Mouse (Mus musculus) stomach, postnatal 0 days (tissue): ENCODE data around the gene Abhd17b. TPM values are rescaled to one million over a fixed set of nuclear protein-coding genes. Genes with fewer than 3 reads are reported as not detected.

ENCODE experiments used
- ATAC-seq: fragments of 200-750 bp; cut with Nextera tagmentation; 2 replicates; pipeline ENCODE4 v1.8.0; 2017; ENCODE audit not compliant: low FRiP score, low TSS enrichment
- DNase-seq: peaks from one replicate; pipeline ENCODE4 v3.0.0-alpha.2; 2016; ENCODE audit warnings: low spot score
- H3K27ac ChIP-seq: fragments of 300-500 bp; sonication (generic); replicated peaks from 2 replicates; pipeline ENCODE4 v1.5.1; 2014; ENCODE audit warnings: mild to moderate bottlenecking, control low read depth
- H3K27me3 ChIP-seq: fragments of 300-500 bp; sonication (generic); 2 replicates; pipeline ENCODE4 v1.6.1; 2014; ENCODE audit warnings: low read length; ENCODE audit not compliant: control insufficient read depth, insufficient read depth
- H3K36me3 ChIP-seq: fragments of 300-500 bp; sonication (generic); 2 replicates; pipeline ENCODE4 v1.6.1; 2014; ENCODE audit warnings: low read length, mixed read lengths; ENCODE audit not compliant: control insufficient read depth, insufficient read depth
- H3K4me1 ChIP-seq: fragments of 300-500 bp; sonication (generic); replicated peaks from 2 replicates; pipeline ENCODE4 v1.6.1; 2014; ENCODE audit warnings: antibody characterized with exemption; ENCODE audit not compliant: control insufficient read depth, insufficient read depth
- H3K4me2 ChIP-seq: fragments of 300-500 bp; sonication (generic); replicated peaks from 2 replicates; pipeline ENCODE4 v1.6.1; 2014; ENCODE audit warnings: low read depth, mild to moderate bottlenecking, control low read depth, moderate library complexity
- H3K4me3 ChIP-seq: fragments of 300-500 bp; sonication (generic); 2 replicates; pipeline ENCODE4 v1.5.1; 2014; ENCODE audit warnings: low read depth, low read length, control low read depth
- H3K9ac ChIP-seq: fragments of 300-500 bp; sonication (generic); 2 replicates; pipeline ENCODE4 v1.6.1; 2014; ENCODE audit warnings: mild to moderate bottlenecking, low read length, control low read depth, mixed read lengths
- H3K9me3 ChIP-seq: fragments of 300-500 bp; sonication (generic); 2 replicates; pipeline ENCODE4 v1.6.1; 2016; ENCODE audit warnings: low read length; ENCODE audit not compliant: control insufficient read depth
- CTCF ChIP-seq: IDR thresholded peaks from 2 replicates; pipeline ENCODE4 v1.5.1; 2016; ENCODE audit warnings: antibody characterized with exemption, low read depth, mild to moderate bottlenecking, moderate library complexity
- EP300 ChIP-seq: optimal IDR thresholded peaks from 2 replicates; pipeline ENCODE3; 2016; ENCODE audit warnings: antibody characterized with exemption
- WGBS: fragments of 180-500 bp; shearing (Covaris S2); extraction: QIAGEN DNeasy Blood & Tissue Kit; methylation state at CpG from one replicate; pipeline ENCODE4 v1.1.7; 2014; 5-methylcytosine and 5-hydroxymethylcytosine counted together
- polyA plus RNA-seq: library from polyadenylated mRNA; unstranded; fragments of >200 nt; fragmentation: Nextera tagmentation; extraction: Ambion mirVana; gene quantifications from 2 replicates; pipeline ENCODE4 v1.2.1, GENCODE M21; 2015

The Abhd17b gene
- polyA plus RNA-seq, 1 experiment from 2014 or later: 19.3 TPM

DNA sequence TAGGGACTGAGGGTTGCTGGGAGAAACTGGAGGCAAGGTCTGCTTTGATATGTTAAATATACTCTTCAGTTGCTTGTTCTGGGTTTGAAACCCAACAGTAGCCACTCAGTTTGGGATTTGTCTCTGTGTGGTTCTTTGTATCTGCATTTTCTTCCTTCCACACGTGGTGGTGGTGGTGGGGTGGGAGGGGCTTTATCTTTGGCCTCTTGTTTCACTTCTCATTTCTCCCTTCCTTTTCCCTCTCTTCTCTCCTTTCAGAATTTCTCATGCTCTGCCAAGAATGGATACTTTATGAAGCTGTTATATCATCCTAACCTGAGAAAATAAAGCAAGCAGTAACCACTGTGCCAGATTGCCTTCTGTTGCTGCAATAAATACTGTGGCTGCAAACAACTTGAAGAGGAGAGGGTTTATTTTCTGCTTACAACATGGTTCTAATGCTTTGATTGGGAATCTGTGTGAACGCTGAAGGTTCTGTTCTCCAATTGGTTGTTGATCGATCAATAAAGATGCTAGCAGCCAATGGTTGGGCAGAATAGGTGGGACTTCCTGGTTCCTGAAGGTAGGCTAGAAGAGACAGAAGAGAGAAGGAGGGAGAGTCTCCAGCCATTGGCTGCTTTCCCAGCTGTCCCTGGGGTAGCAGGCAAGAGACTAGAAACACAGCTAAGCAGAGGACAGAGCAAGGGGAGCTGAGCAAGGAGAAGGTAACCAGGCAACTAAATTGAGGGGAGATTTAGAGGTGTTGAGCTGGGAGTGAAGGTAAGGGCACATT is 60.5 kb downstream of the Abhd17b start:
- H3K36me3 ChIP-seq: no peaks in the 10 kb centered on the region
- H3K4me1 ChIP-seq: no peaks in the 10 kb centered on the region
- H3K27ac ChIP-seq: no peak overlapping the region
- H3K27me3 ChIP-seq: no peaks in the 10 kb centered on the region
- H3K4me2 ChIP-seq: no peak overlapping the region
- WGBS: 70% methylated on average over 3 of the region's 3 CpGs
- H3K4me3 ChIP-seq: no peak overlapping the region
- ATAC-seq (no peak), DNase-seq (no peak)
- H3K9me3 ChIP-seq: no peaks in the 10 kb centered on the region
- H3K9ac ChIP-seq: no peak overlapping the region
- TF ChIP-seq CTCF (no peak), EP300 (no peak)

GRCm38 (mm10) chr19:21714278-21714883 is 61.4 kb downstream of the Abhd17b start:
- Histone ChIP-seq H3K9me3 (no peaks in the 10 kb centered on the region), H3K27ac (no peak overlapping the region), H3K27me3 (no peaks in the 10 kb centered on the region), H3K4me3 (no peak overlapping the region), H3K9ac (no peak overlapping the region), H3K4me2 (no peak overlapping the region), H3K36me3 (no peaks in the 10 kb centered on the region), H3K4me1 (no peaks in the 10 kb centered on the region)
- 60% methylated on average over 10 of the region's 10 CpGs for WGBS
- no peak for TF ChIP-seq EP300
- TF ChIP-seq CTCF: no peak
- ATAC-seq: no peak
- DNase-seq: no peak

DNA sequence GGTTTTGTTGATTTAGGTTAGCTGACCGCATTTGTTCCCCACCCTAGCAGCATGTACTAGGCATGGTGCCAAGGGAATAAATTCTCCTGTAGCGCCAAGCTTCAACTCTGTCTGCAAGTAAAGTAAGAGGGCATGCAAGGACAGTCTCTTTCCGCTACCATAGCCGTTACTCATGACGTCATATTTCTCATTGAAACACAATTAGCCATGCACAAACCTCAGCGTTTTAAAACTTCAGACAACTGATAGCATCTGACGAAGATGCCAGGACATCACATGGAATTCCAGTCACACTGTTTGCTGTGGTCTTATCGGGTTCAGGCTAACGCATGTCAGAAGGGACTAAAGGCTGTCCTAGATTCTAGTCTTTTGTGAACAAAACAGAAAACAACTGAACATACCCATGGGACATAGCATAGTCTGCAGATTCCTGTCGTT is 62.0 kb downstream of the Abhd17b start:
- Histone ChIP-seq H3K9ac (no peak overlapping the region), H3K4me3 (no peak overlapping the region), H3K4me1 (no peaks in the 10 kb centered on the region), H3K27ac (no peak overlapping the region), H3K9me3 (no peaks in the 10 kb centered on the region), H3K36me3 (no peaks in the 10 kb centered on the region), H3K27me3 (no peaks in the 10 kb centered on the region), H3K4me2 (no peak overlapping the region)
- TF ChIP-seq EP300: no peak
- no peak for TF ChIP-seq CTCF
- no peak for DNase-seq
- 48% methylated on average over 10 of the region's 10 CpGs for WGBS
- ATAC-seq: no peak

DNA sequence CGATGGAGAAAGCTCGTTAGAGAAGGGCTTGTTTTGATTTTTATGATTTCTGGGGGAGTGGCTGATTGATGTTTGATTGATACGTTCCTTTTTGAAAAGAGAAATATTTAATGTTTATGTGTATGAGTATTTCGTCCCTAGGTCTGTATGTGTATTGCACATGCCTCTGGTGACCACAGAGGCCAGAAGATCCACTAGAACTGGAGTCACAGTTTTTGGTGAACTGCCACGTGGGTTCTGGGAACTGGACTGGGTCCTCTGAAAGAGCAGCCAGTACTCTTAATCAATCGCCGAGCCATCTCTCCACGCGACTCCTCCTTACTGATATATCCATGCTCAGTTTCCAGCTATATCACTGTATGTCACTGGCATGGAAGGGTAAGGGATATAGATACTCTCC is 62.5 kb downstream of the Abhd17b start:
- Histone ChIP-seq H3K9me3 (no peaks in the 10 kb centered on the region), H3K4me3 (no peak overlapping the region), H3K9ac (no peak overlapping the region), H3K36me3 (no peaks in the 10 kb centered on the region), H3K27me3 (no peaks in the 10 kb centered on the region), H3K4me1 (no peaks in the 10 kb centered on the region), H3K4me2 (no peak overlapping the region), H3K27ac (no peak overlapping the region)
- no peak for ATAC-seq
- WGBS: 76% methylated on average over 9 of the region's 9 CpGs
- TF ChIP-seq EP300: no peak
- no peak for TF ChIP-seq CTCF
- no peak for DNase-seq

GRCm38 (mm10) chr19:21716456-21716855 is 63.5 kb downstream of the Abhd17b start:
- no peak overlapping the region for H3K4me3 ChIP-seq
- TF ChIP-seq CTCF: no peak
- TF ChIP-seq EP300: no peak
- H3K27me3 ChIP-seq: no peaks in the 10 kb centered on the region
- H3K36me3 ChIP-seq: no peaks in the 10 kb centered on the region
- no peaks in the 10 kb centered on the region for H3K9me3 ChIP-seq
- H3K9ac ChIP-seq: no peak overlapping the region
- WGBS: 63% methylated on average over 3 of the region's 3 CpGs
- no peak overlapping the region for H3K27ac ChIP-seq
- DNase-seq: no peak
- H3K4me1 ChIP-seq: no peaks in the 10 kb centered on the region
- ATAC-seq: no peak
- no peak overlapping the region for H3K4me2 ChIP-seq

DNA sequence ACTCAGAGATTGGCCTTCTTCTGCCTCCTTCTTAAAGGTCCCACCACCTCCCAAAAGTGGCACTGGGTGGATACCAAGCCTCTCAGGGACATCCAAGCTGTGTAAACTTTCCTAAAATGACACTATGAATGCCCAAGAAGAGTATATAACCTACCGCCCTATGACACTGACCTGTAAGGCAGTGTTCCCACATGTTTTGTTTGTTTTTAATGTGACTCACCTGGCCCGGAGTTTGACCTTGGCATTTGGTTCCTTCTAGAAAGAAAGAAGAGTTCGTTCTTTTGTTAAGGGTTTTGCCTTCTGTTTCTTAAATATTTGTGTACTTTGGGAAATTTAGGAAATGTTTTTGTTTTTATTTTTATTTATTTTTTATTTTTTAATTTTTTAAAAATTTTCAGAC is 66.2 kb downstream of the Abhd17b start:
- Histone ChIP-seq H3K27me3 (no peaks in the 10 kb centered on the region), H3K36me3 (no peaks in the 10 kb centered on the region), H3K4me2 (no peak overlapping the region), H3K9ac (no peak overlapping the region), H3K4me3 (no peak overlapping the region), H3K27ac (no peak overlapping the region), H3K4me1 (no peaks in the 10 kb centered on the region), H3K9me3 (no peaks in the 10 kb centered on the region)
- DNase-seq (no peak), ATAC-seq (no peak)
- TF ChIP-seq EP300 (no peak), CTCF (no peak)
- 71% methylated on average over 3 of the region's 3 CpGs for WGBS
